Mouse (Mus musculus) heart, adult 2 months (tissue): ENCODE measurements around the gene Dscam.

Experiments used
- CTCF ChIP-seq: fragments of 200-600 bp; IDR thresholded peaks from 2 replicates; pipeline ENCODE4 v1.8.1; 2022; ENCODE audit warnings: antibody characterized with exemption, mild to moderate bottlenecking, moderate library complexity
- POLR2A ChIP-seq: fragments of 200-500 bp; IDR thresholded peaks from 2 replicates; pipeline ENCODE4 v1.6.1; 2011; ENCODE audit warnings: mild to moderate bottlenecking, low read depth, low read length, control low read depth; ENCODE audit not compliant: insufficient read depth

DNA sequence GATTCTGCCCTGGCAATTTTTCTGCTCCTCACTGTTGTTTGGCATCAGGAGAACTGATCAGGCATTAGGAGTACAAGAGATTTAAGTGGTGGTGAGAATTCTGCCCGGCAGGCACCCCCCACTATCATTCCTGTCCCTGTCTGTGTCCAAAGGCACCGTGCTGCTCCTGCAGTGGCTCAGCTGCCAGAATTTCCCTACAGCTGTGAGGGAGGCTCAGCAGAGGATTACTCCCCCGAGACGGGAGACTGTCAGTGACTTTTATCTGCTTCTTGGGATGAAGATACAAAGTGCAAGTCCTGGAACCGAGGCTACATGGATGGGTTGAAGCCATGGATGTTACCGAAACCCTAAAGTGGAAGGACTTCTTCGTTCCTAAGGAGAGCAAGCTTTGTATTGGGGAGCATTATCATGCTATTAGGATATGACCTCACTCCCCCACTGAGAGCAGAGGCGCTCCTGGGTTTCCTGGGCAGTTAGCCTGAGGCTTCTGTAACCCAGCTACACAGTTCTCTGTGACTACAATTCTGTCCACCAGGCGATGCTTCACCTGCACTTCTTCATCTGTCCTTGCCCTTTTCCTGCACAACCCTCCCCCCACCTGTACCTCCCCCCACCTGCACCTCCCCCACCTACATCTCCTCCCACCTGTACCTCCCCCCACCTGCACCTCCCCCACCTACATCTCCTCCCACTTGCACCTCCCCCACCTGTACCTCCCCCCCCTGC, 412.8 kb downstream of the Dscam start:
- TF ChIP-seq CTCF (no peak), POLR2A (no peak)
